Mouse (Mus musculus) frontal cortex, postnatal 36 days (tissue): ENCODE measurements around the gene Sh3glb2.

Source experiments
- DNase-seq, 2 experiments: peaks; one replicate each; pipeline ENCODE4 v3.0.0; 2022; ENCODE audit warnings: low spot score in 2 of 2

The Sh3glb2 gene

DNA sequence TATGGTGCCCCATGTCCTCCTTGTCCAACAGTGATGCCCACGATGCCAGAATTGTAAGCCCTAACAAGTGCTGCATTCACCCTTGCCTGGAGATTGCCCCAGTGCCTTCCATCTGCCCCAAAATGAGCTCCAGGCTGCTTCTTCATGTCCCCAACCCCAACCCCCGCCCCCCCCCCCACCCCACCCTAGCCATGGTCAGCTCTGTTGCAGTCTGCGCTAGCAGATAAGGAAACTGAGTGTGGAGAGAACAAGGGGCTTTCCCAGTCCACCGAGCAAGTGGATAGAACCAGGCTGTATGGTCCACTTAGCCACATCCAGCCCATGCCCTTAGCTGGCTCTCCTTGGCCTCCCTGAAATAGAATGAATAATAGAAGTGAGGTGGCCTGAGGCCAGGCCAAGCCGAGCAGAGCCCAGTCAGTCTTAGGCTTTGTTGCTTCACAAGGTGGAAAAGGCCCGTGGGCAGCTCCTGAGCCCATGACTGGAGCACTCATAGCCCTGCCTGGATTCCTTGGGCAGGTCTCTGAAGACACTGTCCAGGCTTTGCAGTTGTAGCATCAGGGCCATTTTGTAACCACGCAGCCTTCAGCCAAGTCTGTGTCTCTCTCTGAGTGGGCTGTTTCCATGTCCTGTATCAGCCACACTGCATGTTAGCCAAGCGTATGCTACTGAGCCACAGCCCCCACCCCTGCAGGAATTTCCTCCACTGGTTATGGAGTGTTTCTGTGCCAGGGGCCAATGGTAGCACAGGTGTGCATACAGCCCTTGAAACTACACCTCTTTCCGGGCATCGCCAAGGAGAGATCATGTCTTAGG lies 21.6 kb upstream of the Sh3glb2 start:
- no peak for DNase-seq

DNA sequence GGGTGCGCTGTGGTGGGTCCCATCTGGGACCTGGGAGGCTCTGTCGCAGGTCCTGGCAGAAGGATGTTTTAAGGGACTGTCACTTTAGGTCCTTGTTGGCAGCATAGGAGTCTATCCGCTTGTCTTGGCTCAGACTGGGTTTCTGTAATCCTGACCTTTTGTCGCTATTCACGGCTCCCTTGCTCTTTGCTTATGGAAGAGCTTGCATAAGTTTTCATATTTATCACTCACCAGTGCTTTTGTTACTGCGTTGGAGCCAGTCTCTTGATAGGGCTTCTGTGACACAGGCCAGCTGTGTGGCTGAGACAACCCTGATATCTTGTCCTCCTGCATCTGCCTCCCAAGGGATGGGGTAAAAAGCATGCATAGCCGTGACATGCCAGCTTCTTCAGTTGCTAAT lies 20.2 kb upstream of the Sh3glb2 start:
- DNase-seq: no peak

DNA sequence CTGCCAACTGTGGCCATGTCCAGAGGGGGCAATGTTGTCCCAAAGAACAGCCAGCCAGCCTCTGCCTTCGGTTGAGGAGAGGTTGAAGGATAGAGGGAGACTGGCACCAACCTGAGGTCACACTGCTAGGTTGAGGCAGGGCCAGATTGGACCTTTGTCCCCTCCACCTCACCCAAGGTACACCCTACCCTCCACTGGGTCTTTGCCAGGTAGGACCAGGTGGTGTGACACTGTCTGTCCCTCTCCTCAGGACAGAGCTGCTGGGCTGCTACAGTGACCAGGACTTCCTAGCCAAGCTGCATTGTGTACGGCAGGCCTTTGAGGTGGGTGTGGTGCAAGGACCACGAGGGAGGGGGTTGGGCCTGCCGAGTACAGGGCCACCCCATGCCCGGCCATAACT lies 18.6 kb upstream of the Sh3glb2 start:
- DNase-seq: no peak

DNA sequence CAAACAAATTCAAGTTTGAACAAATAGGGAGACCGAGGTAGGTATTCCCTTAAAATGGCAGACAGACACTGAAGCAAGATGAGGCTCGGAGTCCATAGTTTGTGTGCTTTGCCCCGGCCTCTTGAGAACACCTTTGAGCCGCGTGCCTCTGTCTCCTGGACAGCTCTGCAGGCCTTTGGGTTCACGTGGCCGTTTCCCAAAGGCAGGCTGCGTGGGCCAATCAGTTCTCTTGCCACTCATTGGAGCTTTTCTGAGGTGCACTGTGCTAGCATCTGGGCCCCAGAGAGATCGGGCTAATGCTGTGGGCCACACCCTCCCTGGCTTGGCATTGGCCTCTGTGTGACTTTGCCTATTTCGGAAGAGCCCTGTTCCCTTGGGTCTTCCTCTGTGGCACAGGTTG lies 16.8 kb upstream of the Sh3glb2 start:
- DNase-seq: no peak

DNA sequence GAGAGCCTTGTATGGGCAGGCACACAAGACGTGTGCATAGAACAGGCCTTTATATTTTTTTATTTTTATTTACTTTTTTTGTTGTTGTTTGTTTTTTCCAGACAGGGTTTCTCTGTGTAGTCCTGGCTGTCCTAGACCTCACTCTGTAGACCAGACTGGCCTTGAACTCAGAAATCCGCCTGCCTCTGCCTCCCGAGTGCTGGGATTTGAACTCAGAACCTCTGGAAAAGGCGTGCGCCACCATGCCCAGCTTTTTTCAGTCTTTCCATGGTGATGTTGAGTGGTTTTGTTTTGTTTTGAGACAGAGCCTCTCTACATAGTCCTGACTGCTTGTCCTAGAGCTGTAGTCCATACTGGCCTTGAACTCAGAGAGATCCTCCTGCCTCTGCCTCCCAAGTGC lies 13.6 kb upstream of the Sh3glb2 start:
- DNase-seq: no peak

DNA sequence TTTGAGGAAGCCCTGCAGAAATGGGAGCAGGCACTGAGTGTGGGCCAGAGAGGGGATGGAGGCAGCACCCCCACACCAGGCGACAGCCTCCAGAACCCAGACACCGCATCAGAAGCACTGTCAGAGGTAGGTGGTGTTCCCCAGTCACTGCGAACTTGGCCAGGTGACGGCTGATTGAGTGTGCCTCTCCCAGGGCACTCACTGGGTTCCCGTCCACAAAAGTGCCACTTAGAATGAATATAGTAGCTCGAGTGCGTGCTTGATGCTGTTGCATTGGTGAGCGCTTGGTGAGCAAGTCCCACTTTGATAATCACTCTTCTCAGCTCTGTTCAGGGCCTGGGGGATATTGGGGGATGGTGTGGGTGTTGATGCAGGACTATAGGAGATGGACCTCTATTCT lies 12.4 kb upstream of the Sh3glb2 start:
- no peak for DNase-seq

DNA sequence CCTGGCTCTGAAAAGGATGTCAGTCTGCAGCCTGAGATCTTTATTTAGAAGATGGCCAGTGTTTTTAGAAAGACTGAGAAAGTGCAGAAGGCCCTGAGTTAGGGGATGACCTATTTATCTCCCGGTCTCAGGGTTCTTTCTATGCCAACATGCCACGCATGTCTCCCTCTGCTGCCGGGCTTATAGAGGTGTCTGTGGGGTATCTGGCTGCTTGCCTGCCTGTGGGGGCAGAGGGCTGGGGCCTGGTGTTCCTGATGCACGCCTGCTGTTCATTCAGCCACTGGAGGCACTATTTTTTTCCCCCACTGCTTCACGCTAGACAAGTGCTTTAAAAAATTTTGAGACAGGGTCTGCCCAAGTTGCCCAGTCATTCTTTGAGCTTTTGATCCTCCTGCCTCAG lies 7.1 kb upstream of the Sh3glb2 start:
- no peak for DNase-seq

DNA sequence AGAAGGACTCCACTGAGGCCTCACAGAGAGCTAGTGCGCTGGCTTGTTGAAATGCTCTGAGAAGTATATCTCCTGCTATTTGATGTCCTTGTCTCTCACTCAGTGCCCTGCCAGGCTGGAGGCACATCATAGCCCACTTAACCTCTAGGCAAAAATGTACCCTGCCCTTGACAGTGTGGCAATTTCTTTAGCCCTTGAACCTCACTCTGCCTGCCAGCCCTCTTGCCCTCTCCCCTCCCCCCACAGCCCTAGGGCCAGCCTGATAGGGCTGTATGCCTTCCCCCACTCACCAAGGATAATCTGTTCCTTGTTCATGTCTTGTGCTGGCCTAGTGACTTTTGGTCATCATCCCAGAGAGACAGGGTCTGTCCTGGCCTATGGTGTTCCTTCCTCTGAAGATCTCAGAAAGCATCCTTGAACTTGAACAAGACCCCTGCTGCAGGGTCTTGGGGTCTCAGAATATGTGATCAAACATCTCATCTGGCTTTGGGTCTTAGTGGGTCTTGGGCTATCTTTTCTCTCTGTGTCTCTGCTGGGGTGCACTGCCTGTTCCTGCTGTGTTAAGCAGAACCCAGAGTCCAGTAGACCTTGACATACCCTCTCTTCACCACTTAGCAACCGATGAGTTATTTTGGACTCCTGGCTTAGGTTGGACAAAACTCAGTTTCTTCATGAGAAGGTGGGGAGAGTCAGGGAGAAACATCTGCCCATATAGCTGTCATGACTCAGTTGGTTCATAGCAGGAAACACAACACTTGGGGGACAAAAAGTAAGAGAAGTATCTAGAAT lies 6.3 kb upstream of the Sh3glb2 start:
- DNase-seq: no peak

DNA sequence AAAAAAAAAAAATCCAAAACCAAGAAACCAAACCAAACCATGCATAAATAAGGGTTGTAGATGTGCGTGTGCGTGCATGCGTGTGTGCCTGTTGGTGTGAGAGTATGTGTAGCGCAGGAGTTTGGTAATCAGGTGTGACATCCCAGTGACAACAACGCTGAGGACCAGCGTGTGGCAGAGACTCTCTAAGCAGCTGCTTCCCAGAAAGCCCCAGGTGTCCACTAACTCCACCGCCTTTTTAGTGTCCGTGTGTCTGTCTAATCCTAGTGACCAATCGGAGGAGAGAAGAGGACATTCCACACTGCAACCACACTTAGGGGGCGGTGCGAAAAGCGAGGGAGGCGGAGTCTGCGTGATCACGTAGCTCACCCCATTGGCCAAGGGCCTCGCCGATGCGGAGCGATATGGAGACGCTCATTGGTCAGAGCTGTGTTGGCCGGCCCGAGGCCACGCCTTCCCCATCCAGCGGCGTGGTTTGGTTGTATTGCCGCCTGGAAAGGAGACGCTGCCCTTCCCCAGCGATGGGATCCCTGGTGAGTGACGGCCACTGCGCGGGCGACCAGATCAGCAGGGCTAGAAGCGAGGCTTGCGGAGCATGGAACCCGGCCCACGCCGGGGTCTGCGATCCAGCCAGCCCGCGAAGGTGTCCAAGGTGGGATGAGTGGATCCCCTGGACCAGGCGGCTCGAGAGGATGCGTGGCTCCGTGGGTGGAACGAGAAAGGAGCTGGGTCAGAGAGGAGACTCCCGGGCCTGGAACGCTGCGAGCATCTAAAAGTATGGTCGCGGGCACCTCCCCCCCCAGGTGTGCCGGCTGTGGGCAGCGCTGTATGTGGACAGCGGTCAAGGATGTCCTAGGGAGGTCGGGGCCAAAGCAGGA lies 4.9 kb upstream of the Sh3glb2 start, which contains the start of gene Miga2:
TSS of gene Miga2 (plus strand) at position 461 of the 878 bp plus-strand sequence.
- peak; percentile 99 for DNase-seq

DNA sequence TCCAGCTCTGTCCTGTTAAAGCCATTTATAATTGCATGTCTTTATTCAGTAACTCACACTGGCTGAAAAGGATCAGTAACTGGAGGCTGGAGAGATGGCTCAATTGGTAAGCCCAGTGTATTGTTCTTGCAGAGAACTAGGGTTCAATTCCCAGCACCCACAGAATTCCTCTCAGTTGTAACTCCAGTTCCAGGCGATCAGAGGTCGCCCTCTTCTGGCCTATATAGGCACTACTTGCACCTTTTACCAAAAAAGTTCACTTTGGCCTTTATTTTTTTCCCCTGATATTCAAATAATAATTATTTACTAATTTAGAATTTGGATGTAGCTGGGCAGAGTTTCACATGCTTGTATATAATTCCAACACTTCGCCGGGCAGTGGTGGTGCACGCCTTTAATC lies 3.7 kb upstream of the Sh3glb2 start:
- DNase-seq: no peak

DNA sequence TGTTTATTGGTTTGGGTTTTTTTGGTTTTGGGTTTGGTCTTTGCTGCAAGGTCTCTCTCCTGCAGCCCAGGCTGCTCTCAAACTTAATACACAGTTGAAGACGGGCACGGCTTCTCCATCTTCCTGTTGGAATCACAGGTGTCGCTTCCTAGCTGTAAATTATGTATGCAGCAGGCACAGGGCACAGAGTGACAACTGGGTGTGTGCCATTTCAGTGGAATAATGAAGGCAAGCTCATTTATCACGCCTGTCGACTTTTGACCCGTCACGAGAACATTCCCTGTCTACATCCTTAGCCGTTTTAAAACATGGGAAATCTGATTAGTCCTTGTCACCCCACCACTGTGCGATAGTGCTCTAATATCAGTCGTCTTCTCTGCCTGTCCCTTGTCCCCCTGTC lies 1.5 kb upstream of the Sh3glb2 start:
- no peak for DNase-seq

DNA sequence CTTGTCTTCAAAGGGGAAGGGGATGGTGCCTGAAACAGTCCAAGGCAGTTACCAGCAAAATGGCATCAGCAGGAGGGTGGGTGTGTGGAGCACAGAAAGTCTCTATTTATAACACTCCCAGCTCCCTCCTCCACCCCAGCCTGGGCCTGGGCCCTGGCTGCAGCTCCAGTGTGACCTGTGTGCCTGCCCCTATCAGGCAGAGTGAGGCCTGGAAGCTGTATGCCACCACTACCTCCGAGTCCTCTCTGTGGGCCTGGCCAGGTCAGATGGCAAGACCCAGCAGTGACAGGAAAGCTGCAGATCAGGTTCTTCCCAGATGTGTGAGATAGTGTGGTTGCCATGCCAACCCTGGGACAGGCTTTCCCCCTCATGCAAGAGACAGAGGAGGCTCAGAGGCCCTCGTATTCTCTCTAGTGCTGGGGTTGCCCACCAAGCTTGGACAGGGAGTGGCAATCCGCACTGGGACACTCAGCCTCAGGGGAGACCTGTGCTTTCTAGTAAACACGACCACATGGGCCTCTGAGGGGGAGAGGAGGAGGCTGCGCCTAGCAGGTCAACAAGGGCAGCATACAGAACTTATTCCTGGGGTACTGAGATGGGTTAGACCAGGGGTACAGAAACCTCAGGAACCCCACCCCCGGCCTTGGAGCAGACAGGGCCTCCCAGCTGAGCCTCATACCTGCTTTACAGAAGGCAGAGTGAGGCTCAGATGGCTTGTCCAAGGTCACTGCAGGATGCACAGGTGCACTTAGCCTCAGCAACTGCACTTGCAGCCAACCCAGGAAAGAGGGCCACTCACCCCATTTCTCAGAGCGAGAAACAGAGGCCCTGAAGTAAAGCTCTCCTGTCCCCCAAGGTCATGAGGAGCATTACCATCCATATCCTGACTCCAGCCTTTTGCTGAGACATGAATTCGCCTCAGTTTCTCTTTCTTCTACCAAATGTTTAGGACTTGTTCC lies 1.3 kb downstream of the Sh3glb2 start:
- DNase-seq: peak in 1 of 2 experiments; percentile 65

DNA sequence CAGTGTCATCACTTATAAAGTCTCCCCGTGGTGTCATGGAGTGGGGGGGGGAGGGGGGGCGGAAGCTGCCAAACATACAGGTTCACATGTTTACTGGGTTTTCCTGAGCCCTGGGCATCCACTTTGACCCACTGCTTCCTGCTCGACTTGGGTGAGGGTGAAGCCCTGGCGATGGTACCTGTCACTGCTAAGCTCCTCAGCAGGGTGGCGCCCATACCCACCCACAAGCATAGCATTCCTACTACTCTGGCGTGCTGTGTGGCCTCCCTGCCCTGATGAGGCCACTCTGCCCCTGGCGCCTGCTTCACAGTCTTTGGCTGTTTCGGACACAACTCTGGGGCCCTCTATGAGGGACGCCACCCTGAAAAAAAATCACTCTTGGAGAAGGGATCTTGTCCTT lies 2.2 kb downstream of the Sh3glb2 start:
- DNase-seq: no peak

DNA sequence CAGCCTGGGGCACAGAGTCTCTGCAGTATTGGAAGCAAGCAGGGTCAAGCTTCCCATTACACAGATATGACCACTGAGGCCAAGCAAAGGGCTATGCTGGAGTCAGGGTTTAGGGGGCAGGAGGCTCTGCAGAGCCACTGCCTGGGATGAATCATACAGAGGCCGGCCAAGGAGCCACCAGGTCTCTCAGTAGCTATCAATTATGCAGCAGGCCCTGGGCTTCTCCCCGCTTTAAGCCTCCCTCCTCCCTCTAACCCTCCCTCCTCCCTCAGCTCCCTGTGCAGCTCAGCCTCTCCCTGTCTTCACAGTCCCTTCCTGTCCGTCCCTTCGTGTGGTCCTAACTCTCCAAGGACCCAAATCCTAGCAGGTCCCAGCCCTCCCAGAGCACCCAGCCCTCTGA lies 2.9 kb downstream of the Sh3glb2 start:
- no peak for DNase-seq

DNA sequence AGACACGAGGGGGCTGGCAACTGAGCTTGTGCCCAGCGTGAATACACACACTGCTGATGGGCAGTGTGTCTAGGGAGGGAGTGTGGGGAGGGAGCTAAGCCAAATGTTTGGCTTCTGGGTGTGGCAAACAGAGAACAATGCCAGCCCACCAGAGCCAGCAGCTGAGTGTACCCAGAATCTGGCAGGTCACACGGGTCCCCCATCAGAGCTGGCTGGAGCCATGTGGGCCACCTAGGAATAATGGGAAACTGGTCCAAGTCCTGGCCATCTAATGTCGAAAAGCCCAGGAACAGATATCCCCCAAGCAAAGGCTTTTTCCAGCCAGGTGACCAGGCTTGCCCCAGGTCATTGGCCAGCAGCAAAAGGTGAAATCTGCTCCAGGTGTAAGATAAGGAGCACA lies 3.3 kb downstream of the Sh3glb2 start:
- DNase-seq: no peak

DNA sequence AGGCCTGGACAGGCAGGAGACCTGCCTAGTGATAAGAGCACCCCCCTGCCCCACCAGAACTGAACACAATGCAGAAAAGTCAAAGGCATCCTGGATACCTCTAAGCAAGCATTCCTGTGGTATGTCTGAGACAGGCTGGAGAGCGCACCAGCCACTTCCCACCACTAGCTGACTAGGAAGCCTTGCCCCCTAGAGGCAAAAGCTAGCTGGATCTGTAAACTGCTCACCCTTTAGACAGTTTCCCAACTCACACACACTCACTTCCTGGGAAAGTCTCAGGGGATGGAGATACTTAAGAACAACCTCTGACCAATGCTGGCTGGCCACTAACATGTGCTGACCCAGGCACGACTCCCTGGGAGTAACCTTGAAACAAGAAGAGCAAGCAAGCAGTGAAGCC lies 8.0 kb downstream of the Sh3glb2 start:
- no peak for DNase-seq

DNA sequence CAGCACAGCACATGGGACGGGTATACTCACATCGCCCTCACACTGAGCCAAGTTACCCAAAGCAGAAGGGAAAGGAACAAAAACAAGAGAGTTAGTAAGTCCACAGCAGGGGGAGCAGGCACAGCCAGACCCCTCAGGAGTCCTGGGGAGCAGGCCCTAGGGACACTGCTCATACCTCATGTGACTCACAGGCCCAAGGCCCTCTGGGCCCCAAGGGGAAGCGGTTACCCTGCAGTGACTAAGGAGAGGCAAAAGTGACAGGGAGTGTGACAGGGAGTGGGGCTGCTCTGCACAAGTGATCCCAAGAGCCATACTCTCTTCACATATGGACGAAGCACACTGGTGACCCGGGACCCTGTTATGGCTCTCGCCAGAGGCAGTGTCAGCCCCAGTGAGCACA lies 9.9 kb downstream of the Sh3glb2 start:
- DNase-seq: no peak

DNA sequence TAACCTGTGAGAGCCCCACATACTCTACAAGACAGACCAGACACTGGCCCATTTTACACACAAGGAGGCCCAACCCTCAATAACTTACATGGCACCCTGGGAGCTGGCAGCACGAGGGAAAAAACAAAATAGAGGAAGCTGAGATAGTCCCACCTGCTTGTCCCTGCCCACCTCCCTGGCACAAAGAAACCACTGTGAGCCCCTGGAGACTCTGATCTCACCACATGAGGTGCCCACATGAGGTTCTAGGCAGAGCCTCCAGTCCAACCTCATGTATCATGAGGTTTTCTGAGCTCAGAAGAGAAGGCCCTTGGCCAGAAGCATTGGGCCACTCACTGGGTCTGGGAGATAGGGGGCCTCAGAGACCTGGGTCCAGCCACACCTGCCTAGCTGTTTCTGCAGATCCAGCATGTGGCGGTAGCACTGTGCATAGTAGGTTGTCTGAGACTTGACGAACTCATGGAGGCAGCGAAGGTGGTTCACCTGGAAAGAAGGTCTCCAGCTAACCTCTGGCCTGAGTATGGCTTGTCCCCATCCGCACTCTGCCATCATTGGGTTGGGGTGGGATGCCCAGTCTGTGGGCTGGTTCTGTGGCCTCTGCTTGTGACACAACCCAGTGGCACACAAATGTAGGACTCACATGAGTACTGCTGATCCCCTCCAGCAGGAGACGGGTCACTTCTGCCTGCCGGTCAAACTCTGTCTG lies 13.0 kb downstream of the Sh3glb2 start:
- DNase-seq: no peak

DNA sequence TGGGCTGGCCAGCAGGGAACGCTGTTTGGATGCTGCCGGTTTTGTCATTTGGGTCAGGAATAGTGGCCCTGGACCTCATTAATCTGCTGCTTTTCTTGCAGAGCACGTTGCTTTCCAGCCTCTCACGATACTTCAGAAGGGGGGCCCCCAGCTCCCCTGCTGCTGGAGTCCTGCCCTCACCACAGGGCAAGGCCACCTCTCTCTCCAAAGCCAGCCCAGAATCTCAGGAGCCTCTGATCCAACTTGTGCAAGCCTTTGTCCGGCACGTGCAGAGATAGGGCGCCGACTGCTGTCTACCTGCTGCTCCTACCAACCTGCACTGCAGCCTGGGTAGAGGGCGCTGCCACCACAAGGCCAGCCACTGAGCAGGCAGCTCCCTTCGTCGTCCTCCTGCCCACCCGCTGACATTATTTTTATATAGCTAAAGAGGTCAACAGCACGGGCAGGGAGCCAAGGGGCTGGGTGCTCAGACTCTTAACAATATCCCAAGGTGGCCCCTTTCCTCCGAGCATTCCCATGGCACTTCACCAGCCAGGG lies 15.5 kb downstream of the Sh3glb2 start:
- DNase-seq: peak in 1 of 2 experiments; percentile 41

DNA sequence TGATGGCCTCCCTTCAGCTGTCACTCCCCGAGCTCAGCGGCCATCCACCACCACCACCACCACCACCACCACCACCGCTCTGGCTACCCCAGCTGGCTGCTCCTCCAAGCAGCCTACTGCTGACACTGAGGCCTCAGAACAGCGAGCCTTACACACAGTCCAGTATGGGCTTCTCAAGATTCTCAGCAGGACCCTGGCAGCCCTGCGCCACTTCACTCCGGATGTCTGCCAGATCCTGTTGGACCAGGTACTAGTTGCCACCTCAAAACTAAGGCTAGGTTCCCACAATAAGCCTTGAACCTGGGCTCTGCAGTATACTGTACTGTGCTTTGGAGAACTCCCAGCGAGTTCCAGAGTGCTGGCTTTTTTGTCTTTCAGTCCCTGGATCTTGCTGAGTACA lies 16.6 kb downstream of the Sh3glb2 start:
- no peak for DNase-seq
